Mouse (Mus musculus): Measurements from ENCODE around the gene Hesx1. TPM values are rescaled to one million over a fixed set of nuclear protein-coding genes. Genes with fewer than 3 reads are reported as not detected.
"Not testable (repeated sequence)": the region's sequence is repeated elsewhere in the genome, so short reads cannot be mapped to it uniquely, and the experiment has no call there.

Gene Hesx1
- not detected for polyA plus RNA-seq (2012; fragmentation: generic; extraction: Trizol)

- Histone ChIP-seq H3K36me3 (ENCODE audit: control insufficient read depth, insufficient read depth) (no peaks in the 10 kb centered on the region), H3ac (ENCODE audit: control insufficient read depth, insufficient read length) (no peak within 1 kb of the TSS), H3K4me3 (no peak within 1 kb of the TSS), H3K27me3 (ENCODE audit: control insufficient read depth, insufficient read depth, insufficient read length) (peaks cover 3% of the 10 kb centered on the region), H3K4me2 (ENCODE audit: low read depth) (no peak within 1 kb of the TSS), H3K79me2 (ENCODE audit: control insufficient read depth, insufficient read depth) (no peaks in the 10 kb centered on the region)
- TF ChIP-seq USF1 (IDR thresholded peaks at IDR 0.05; ENCODE audit: low read depth) (no peak), REST (IDR thresholded peaks at IDR 0.05; ENCODE audit: insufficient read depth, insufficient read length) (no peak), E2F4 (IDR thresholded peaks at IDR 0.05; ENCODE audit: insufficient read depth) (no peak), MYOD1 (IDR thresholded peaks at IDR 0.05; ENCODE audit: control insufficient read depth in 1 of 3, insufficient read length in 2 of 3, low read depth in 2 of 3) (no peak), CEBPB (IDR thresholded peaks at IDR 0.05; ENCODE audit: insufficient read depth, poor library complexity, severe bottlenecking) (no peak), SRF (IDR thresholded peaks at IDR 0.05; ENCODE audit: control insufficient read depth, insufficient read length, low read depth) (no peak), TCF12 (IDR thresholded peaks at IDR 0.05; ENCODE audit: insufficient read depth, poor library complexity, severe bottlenecking) (no peak), POLR2AphosphoS2 (IDR thresholded peaks at IDR 0.05; ENCODE audit: insufficient read length, low read depth) (no peak), MAX (IDR thresholded peaks at IDR 0.05; ENCODE audit: low read depth) (no peak), POLR2A (IDR thresholded peaks at IDR 0.05; ENCODE audit: insufficient read length, low read depth) (no peak), MYOG (IDR thresholded peaks at IDR 0.05; ENCODE audit: control insufficient read depth in 1 of 3, insufficient read depth in 1 of 3, insufficient read length in 2 of 3, low read depth in 2 of 3) (no peak), TCF3 (IDR thresholded peaks at IDR 0.05; ENCODE audit: insufficient read length, low read depth) (no peak)
These were observed at the start of gene Hesx1 for GRCm38 (mm10) chr14:26994211-26994741. Gene Hesx1 (plus strand): TSS chr14:26994416.

GRCm38 (mm10) chr14:26956139-26956538 is 38.1 kb upstream of the Hesx1 start:
- peaks cover 24% of the 10 kb centered on the region for H3K36me3 ChIP-seq (ENCODE audit: control insufficient read depth, insufficient read depth)
- not testable (repeated sequence) for H3K4me3 ChIP-seq; H3K79me2 ChIP-seq (ENCODE audit: control insufficient read depth, insufficient read depth); H3ac ChIP-seq (ENCODE audit: control insufficient read depth, insufficient read length); H3K4me2 ChIP-seq (ENCODE audit: low read depth); H3K27me3 ChIP-seq (ENCODE audit: control insufficient read depth, insufficient read depth, insufficient read length)

- Histone ChIP-seq H3K27me3 (ENCODE audit: control insufficient read depth, insufficient read depth, insufficient read length) (no peaks in the 10 kb centered on the region), H3K4me3 (no peak overlapping the region), H3ac (ENCODE audit: control insufficient read depth, insufficient read length) (no peak overlapping the region), H3K4me2 (ENCODE audit: low read depth) (no peak overlapping the region), H3K79me2 (ENCODE audit: control insufficient read depth, insufficient read depth) (peaks cover 7% of the 10 kb centered on the region), H3K36me3 (ENCODE audit: control insufficient read depth, insufficient read depth) (peaks cover 21% of the 10 kb centered on the region)
- TF ChIP-seq CEBPB (IDR thresholded peaks at IDR 0.05; ENCODE audit: insufficient read depth, poor library complexity, severe bottlenecking) = no peak
- TF ChIP-seq TCF3 (IDR thresholded peaks at IDR 0.05; ENCODE audit: insufficient read length, low read depth) = no peak
- TF ChIP-seq POLR2AphosphoS2 (IDR thresholded peaks at IDR 0.05; ENCODE audit: insufficient read length, low read depth) = no peak
- no peak for TF ChIP-seq E2F4 (IDR thresholded peaks at IDR 0.05; ENCODE audit: insufficient read depth)
- TF ChIP-seq TCF12 (IDR thresholded peaks at IDR 0.05; ENCODE audit: insufficient read depth, poor library complexity, severe bottlenecking) = no peak
- no peak for TF ChIP-seq USF1 (IDR thresholded peaks at IDR 0.05; ENCODE audit: low read depth)
- no peak for TF ChIP-seq POLR2A (IDR thresholded peaks at IDR 0.05; ENCODE audit: insufficient read length, low read depth)
- TF ChIP-seq MYOG (IDR thresholded peaks at IDR 0.05; ENCODE audit: control insufficient read depth in 1 of 3, insufficient read depth in 1 of 3, insufficient read length in 2 of 3, low read depth in 2 of 3) = no peak
- no peak for TF ChIP-seq MYOD1 (IDR thresholded peaks at IDR 0.05; ENCODE audit: control insufficient read depth in 1 of 3, insufficient read length in 2 of 3, low read depth in 2 of 3)
- TF ChIP-seq SRF (IDR thresholded peaks at IDR 0.05; ENCODE audit: control insufficient read depth, insufficient read length, low read depth) = no peak
- no peak for TF ChIP-seq MAX (IDR thresholded peaks at IDR 0.05; ENCODE audit: low read depth)
- TF ChIP-seq REST (IDR thresholded peaks at IDR 0.05; ENCODE audit: insufficient read depth, insufficient read length) = no peak
These were observed 33.7 kb upstream of the Hesx1 start for GRCm38 (mm10) chr14:26960518-26960917.

- H3K4me2 ChIP-seq (ENCODE audit: low read depth) = peak overlapping the region; percentile 81
- H3K4me3 ChIP-seq = peak overlapping the region; percentile 55
- H3ac ChIP-seq (ENCODE audit: control insufficient read depth, insufficient read length) = peak overlapping the region; percentile 69
- H3K27me3 ChIP-seq (ENCODE audit: control insufficient read depth, insufficient read depth, insufficient read length) = no peaks in the 10 kb centered on the region
- TF ChIP-seq E2F4 (IDR thresholded peaks at IDR 0.05; ENCODE audit: insufficient read depth) (no peak), SRF (IDR thresholded peaks at IDR 0.05; ENCODE audit: control insufficient read depth, insufficient read length, low read depth) (no peak), MYOG (IDR thresholded peaks at IDR 0.05; ENCODE audit: control insufficient read depth in 1 of 3, insufficient read depth in 1 of 3, insufficient read length in 2 of 3, low read depth in 2 of 3) (no peak), POLR2A (IDR thresholded peaks at IDR 0.05; ENCODE audit: insufficient read length, low read depth) (no peak), TCF12 (IDR thresholded peaks at IDR 0.05; ENCODE audit: insufficient read depth, poor library complexity, severe bottlenecking) (no peak), MAX (IDR thresholded peaks at IDR 0.05; ENCODE audit: low read depth) (no peak), POLR2AphosphoS2 (IDR thresholded peaks at IDR 0.05; ENCODE audit: insufficient read length, low read depth) (no peak)
- H3K36me3 ChIP-seq (ENCODE audit: control insufficient read depth, insufficient read depth) = no peaks in the 10 kb centered on the region
- H3K79me2 ChIP-seq (ENCODE audit: control insufficient read depth, insufficient read depth) = peaks cover 48% of the 10 kb centered on the region
These were observed 25.1 kb upstream of the Hesx1 start for GRCm38 (mm10) chr14:26969164-26969563.

- H3K79me2 ChIP-seq (ENCODE audit: control insufficient read depth, insufficient read depth) = peaks cover 47% of the 10 kb centered on the region
- H3K27me3 ChIP-seq (ENCODE audit: control insufficient read depth, insufficient read depth, insufficient read length) = no peaks in the 10 kb centered on the region
- TF ChIP-seq MYOG (IDR thresholded peaks at IDR 0.05; ENCODE audit: control insufficient read depth in 1 of 3, insufficient read depth in 1 of 3, insufficient read length in 2 of 3, low read depth in 2 of 3) (no peak), POLR2A (IDR thresholded peaks at IDR 0.05; ENCODE audit: insufficient read length, low read depth) (peak; percentile 48)
- H3K36me3 ChIP-seq (ENCODE audit: control insufficient read depth, insufficient read depth) = no peaks in the 10 kb centered on the region
- H3K4me2 ChIP-seq (ENCODE audit: low read depth) = peak overlapping the region; percentile 81
- H3ac ChIP-seq (ENCODE audit: control insufficient read depth, insufficient read length) = peak overlapping the region; percentile 69
- peak overlapping the region; percentile 55 for H3K4me3 ChIP-seq
These were observed 24.3 kb upstream of the Hesx1 start for GRCm38 (mm10) chr14:26969856-26970407.
